Mouse (Mus musculus) myocyte (in vitro differentiated cells): ENCODE results near the gene Rbm39.

Source experiments
- CEBPB ChIP-seq: IDR thresholded peaks from 2 replicates; pipeline ENCODE4 v1.6.1; 2011; ENCODE audit warnings: mild to moderate bottlenecking, moderate library complexity; ENCODE audit not compliant: poor library complexity, insufficient read depth, severe bottlenecking
- E2F4 ChIP-seq: IDR thresholded peaks from one replicate; pipeline ENCODE4 v1.6.1; 2011; ENCODE audit warnings: mild to moderate bottlenecking, control low read depth, moderate library complexity; ENCODE audit not compliant: insufficient read depth
- MAX ChIP-seq: IDR thresholded peaks from one replicate; pipeline ENCODE4 v1.6.1; 2011; ENCODE audit warnings: low read depth, mild to moderate bottlenecking, control low read depth
- MYOD1 ChIP-seq, 3 experiments: IDR thresholded peaks; one replicate each; pipeline ENCODE4 v1.6.1; 2011; ENCODE audit warnings: control low read depth in 2 of 3, low read depth in 2 of 3, mild to moderate bottlenecking in 2 of 3, moderate library complexity in 1 of 3; ENCODE audit not compliant: insufficient read length in 2 of 3, control insufficient read depth in 1 of 3
- POLR2A ChIP-seq: IDR thresholded peaks from one replicate; pipeline ENCODE4 v1.6.1; 2011; ENCODE audit warnings: low read depth, mild to moderate bottlenecking, control low read depth, moderate library complexity; ENCODE audit not compliant: insufficient read length
- POLR2AphosphoS2 ChIP-seq: IDR thresholded peaks from one replicate; pipeline ENCODE4 v1.6.1; 2011; ENCODE audit warnings: low read depth, control low read depth; ENCODE audit not compliant: insufficient read length
- SRF ChIP-seq: IDR thresholded peaks from one replicate; pipeline ENCODE4 v1.6.1; 2011; ENCODE audit warnings: low read depth; ENCODE audit not compliant: control insufficient read depth, insufficient read length
- TCF12 ChIP-seq: IDR thresholded peaks from one replicate; pipeline ENCODE4 v1.6.1; 2011; ENCODE audit warnings: mild to moderate bottlenecking, control low read depth; ENCODE audit not compliant: poor library complexity, insufficient read depth, severe bottlenecking
- TCF3 ChIP-seq: IDR thresholded peaks from one replicate; pipeline ENCODE4 v1.6.1; 2011; ENCODE audit warnings: low read depth, control low read depth; ENCODE audit not compliant: insufficient read length

GRCm38 (mm10) chr2:156123731-156124130, 56.3 kb downstream of the Rbm39 start:
- TF ChIP-seq POLR2AphosphoS2 (no peak), POLR2A (no peak), TCF12 (no peak), E2F4 (no peak), SRF (no peak), TCF3 (no peak), CEBPB (no peak), MYOD1 (IDR thresholded peaks at IDR 0.05; ENCODE audit: control insufficient read depth in 1 of 3, insufficient read length in 2 of 3, low read depth in 2 of 3) (no peak), MAX (no peak)
